Mouse (Mus musculus): Measurements from ENCODE around the gene Pxmp4. TPM values are rescaled to one million over a fixed set of nuclear protein-coding genes. Genes with fewer than 3 reads are reported as not detected.

Pxmp4 gene
- 12.8 and 13.0 TPM in 2 replicates for polyA plus RNA-seq (2012; rRNA removed)

DNA sequence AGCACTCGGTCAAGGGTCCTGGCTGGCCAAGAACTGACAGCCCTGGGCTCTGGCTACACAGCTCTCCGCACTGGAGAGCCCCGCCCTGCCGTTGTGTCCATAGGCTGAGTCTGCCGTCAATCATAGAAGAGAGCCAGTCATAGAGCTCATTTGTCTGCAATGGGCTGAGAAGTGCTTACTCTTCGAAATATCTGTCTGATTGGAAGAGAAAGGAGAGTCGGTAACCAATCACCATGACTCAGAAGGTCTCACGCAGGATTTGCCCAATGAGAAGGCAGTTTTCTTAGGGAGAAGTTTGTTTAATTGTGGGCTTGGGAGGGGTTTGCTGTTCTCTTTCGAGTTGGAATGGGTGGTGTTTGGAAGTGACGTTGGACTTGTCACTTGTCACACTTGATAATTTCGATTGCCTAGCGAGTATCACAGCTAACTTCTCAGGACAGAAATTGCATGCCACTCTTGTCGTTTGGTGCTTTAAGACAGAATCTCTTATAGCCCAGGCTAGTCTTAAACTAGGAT is at the start of gene Pxmp4:
Gene Pxmp4, minus strand, starts transcription at position 71 of the 516 bp plus-strand sequence.

DNA sequence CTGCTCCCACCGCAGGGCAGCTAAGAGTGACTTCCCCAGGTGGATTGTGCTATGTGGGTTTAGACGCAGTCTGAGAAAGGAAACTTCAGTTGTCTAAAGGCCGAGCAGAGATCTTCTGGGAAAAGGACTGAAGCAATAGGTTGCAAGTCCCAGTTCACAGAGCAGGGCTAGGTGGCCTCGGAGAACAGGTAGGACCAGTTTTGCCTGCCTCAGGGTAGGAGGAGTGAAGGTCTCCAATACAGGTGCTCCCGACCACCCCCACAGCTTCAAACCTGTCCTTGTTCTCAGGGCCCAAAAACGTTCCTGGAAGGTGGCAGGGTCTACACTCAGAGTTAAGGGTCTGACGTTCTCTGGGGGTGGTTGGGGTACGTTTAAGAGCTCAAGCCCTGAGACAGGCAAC is 47.9 kb upstream of the Pxmp4 start, which contains the start of gene Chmp4b:
Gene Chmp4b, plus strand, starts transcription at position 343 of the 400 bp plus-strand sequence.

DNA sequence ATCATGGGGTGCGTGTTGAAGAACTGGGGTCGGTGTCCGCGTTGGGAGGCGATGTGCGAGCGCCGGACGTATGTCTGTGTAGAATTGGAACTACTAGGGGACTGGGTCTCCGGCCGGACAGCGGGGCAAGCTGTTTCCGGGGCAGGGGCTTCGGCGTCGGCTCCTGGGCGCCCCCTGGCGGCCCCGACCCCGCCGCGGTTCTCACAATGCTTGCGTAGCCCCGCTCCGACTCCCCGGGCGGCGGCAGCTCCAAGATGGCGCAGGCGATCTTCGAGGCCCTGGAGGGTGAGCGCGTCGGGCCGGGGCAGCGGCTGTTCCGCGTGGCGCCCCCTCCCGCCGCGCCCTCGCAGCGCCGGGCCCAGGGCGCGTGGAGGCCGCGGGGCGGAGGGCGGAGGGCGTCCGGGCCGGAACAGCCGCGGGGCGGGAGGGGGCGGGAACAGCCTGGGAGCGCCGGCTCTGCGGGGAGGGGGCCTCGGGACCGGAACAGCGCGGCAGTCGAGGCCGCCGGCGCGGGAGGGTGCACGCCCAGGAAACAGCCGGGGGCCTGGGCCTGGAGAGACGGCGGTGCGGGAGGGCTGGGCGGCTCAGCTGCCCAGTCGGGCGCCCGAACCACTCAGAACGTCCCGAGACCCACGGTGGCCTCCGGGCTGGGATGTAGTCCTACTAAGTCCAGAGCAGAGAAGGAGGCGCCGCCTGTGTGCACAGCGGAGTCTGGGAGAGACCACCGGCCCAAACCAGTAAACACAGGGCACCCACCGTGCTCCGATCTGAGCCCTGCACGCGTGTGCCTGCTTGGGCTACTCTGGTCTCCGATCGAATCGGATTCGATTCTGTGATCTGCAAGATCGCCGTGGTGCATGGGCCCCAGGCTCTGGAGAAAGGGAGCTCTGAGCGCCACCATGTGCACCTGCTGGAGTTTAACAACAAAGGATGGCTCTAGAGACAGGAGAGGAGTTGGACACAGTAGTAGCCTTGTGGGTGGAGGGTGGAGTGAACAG is 9.9 kb upstream of the Pxmp4 start, which contains the start of the genes Zfp341 and 4930519P11Rik:
Gene Zfp341, plus strand, starts transcription at position 180 of the 998 bp plus-strand sequence.
Gene 4930519P11Rik, minus strand, starts transcription at position 320 of the 998 bp plus-strand sequence.

DNA sequence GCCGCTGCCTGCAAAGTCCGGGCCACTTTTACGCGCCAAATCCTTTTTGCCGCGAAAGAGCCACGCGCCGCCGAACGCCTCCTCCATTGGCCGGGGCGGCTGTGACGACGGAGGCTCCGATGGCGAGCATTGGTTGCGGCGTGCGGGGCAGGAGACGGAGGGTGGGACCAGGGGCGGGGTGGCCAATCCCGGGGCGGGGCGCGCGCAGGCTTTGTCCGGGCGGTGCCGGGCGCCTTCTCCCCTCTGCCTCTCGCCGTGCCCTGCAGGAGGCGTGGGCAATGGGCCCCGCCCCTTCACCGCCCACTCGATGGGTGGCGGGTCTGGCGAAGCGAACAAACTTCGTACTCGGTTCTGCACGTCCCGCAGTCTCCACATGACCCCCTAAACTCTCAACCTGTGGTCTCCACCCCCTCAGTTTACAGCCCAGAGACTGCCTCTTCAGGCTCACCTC is 33.6 kb downstream of the Pxmp4 start, which contains the start of gene E2f1:
Gene E2f1, minus strand, starts transcription at position 57 of the 451 bp plus-strand sequence.

DNA sequence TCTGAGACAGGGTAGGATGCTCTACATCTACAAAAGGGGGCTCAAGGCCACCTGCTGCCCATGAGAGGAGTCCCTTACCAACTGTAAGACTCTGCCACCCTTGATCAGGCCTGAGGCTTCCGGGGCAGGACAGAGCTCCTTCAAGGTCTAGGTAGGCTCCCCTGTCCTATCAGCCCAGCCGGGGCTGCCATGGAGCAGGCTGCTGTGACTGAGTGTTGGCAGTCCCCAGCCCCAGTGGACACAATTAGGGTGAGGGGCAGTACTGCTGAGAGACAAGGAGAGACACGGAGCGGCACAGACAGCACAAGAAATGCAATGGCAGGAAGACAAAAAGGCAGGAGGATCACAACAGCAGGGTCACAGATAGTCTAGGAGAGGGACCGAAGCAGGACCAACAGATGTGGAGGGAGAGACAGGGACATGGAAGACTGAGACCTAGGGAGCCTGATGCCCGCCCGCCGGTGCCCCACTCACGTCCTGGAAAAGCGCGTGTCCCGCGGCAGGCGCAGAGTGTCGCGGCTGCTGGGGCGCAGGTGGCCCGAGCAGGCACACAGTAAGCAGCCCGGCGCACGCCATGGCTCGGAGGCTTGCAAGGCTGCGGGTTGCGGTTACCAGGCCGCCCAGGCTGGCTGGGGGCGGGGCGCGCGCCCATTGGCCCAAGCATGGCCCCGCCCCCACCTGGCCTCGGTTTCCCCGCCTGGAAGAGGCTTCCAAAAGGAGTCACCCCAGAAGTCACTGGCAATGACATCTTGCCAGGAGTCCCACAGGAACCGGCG is 45.1 kb downstream of the Pxmp4 start, which contains the start of gene Necab3:
Gene Necab3, minus strand, starts transcription at position 627 of the 776 bp plus-strand sequence.

DNA sequence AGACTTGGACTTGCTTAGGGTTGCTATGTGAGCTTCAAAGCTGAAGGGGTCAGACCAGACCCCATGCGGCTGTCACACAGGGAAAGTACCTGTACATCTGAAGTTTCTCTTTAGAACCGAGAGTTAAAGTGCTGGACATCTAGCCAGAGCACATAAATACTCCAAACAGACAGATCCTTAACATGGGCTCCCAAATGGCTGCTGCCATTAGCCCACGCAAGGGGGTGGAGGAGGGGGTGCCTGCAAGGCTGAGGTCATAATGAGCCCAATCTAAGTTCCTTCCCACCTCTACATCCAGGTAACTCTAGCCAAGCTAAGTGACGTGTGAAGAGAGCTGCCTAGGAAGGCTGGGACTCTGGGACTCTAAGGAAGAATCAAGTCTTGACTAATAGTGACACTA is 52.0 kb downstream of the Pxmp4 start, which contains the start of gene Actl10:
Gene Actl10, plus strand, starts transcription at position 301 of the 400 bp plus-strand sequence.

DNA sequence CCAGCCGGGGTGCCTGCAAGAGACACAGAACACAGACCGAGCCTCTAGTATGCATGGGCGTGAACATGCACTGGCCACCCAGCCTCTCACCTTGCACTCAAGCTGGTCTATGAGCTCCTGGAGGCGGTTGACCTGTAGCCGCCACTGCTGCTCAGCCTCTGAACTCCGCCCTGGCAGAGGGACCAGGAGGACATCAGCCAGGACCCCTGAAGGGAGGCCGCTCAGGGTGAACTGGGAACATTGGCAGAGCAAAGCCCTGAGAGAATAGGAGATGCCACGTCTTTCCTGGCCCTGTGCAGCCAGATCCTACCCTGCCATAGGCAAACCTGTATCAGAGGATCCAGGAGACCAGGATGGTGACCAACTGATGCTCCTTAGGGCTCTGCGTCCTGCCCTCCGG is 56.8 kb downstream of the Pxmp4 start, which contains the start of gene 1700003F12Rik:
Gene 1700003F12Rik, plus strand, starts transcription at position 375 of the 400 bp plus-strand sequence.

Other genes with a start within 250 kb of the Pxmp4 start
- gene Cdk5rap1, start 230.7 kb downstream of the Pxmp4 start, polyA plus RNA-seq (2012; rRNA removed), result 10.2 and 15.0 TPM in 2 replicates
- gene Snta1, start 195.6 kb downstream of the Pxmp4 start, polyA plus RNA-seq (2012; rRNA removed), result 16.4 and 17.5 TPM in 2 replicates
- gene Cbfa2t2, start 167.2 kb downstream of the Pxmp4 start, polyA plus RNA-seq (2012; rRNA removed), result 34.5 and 35.3 TPM in 2 replicates
- gene 1700003F12Rik, start 56.6 kb downstream of the Pxmp4 start, polyA plus RNA-seq (2012; rRNA removed), result 1.4 and 1.5 TPM in 2 replicates
- gene Actl10, start 51.9 kb downstream of the Pxmp4 start, polyA plus RNA-seq (2012; rRNA removed), result 0.08 and 0.18 TPM in 2 replicates
- gene Necab3, start 44.8 kb downstream of the Pxmp4 start, polyA plus RNA-seq (2012; rRNA removed), result 15.2 and 18.6 TPM in 2 replicates
- gene E2f1, start 33.8 kb downstream of the Pxmp4 start, polyA plus RNA-seq (2012; rRNA removed), result 7.7 and 7.9 TPM in 2 replicates
- 16.1 and 18.0 TPM in 2 replicates for gene Zfp341, start 9.6 kb upstream of the Pxmp4 start, polyA plus RNA-seq (2012; rRNA removed)
- gene 4930519P11Rik, start 9.7 kb upstream of the Pxmp4 start, polyA plus RNA-seq (2012; rRNA removed), result 0.19 and 0.41 TPM in 2 replicates
- gene Chmp4b, start 48.0 kb upstream of the Pxmp4 start, polyA plus RNA-seq (2012; rRNA removed), result 255 and 259 TPM in 2 replicates
- gene Gm14214, start 166.3 kb upstream of the Pxmp4 start, polyA plus RNA-seq (2012; rRNA removed), result not detected in 2 replicates
- gene Raly, start 187.4 kb upstream of the Pxmp4 start, polyA plus RNA-seq (2012; rRNA removed), result 245 and 247 TPM in 2 replicates
- gene a, start 187.7 kb upstream of the Pxmp4 start, polyA plus RNA-seq (2012; rRNA removed), result 3.9 and 5.1 TPM in 2 replicates